Mouse (Mus musculus): ENCODE data around the gene Acoxl.

Acoxl gene

DNA sequence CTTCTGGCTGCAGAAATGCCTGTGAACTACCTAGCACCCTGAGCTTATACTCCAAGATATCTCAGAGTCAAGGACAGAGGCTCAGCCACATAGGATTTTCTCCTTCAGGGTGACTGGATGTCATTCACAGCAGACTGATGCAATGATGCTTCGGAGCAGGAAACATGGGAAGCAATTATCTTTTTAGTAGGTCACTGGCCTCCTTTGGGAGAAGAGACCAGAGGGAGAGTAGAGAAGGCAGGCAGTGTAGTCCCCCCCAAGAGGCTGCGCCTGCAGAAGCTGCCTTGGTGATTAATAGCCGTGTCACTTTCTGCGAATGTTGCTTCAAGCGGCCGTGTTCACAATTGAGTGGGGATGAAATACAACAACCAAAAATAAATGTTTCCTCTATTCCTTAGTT, 121.9 kb downstream of the Acoxl start:
- no peak for DNase-seq

DNA sequence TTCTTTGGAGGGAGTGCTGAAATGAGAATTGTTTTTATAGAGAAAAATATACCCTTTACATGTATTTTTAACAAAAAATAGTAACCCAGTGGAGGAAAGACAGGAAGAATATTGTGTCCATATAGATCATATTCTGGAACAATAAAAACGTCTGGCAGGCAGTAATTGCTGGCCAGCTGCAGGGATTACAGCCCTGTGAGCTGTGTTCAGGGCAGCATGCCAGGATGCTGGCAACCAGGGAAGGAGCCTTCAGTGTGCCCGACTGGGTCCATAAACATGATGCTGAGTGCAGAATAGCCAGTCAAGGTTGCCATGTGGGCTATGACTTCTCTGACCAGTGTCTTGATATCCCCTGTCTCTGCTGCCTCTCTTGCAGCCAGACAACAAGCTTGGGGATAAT, 122.5 kb downstream of the Acoxl start:
- no peak for DNase-seq

DNA sequence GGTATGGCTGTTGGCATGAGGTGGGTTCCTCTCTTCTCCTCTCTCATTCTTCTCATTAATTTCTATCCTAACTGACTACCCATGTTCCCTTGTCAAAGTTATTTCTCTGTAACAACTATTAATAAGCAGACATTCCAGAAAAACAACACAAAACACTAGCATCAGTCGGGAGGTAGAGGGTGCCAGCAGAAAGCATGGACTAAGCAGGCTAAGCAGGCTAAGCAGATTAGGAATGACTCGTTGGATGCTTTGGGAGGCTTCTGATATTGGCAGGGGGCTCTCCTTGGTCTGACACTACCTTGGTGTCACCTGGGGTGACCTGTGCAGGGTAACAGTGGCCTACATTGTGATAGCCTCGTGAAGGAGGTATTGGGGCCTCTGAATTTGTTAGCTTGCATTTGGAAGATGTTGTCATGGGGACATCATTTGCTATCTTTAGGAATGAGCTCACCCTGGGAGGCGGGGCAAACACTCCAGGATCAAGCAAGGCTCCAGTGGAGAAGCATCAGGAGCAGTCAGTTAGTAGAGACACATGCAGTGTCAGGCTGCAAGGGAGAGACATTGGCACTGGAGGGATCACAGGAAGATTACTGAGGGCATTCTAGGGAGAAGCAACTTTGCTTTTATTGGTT, 123.2 kb downstream of the Acoxl start:
- DNase-seq, result peak; percentile 23 to 34

DNA sequence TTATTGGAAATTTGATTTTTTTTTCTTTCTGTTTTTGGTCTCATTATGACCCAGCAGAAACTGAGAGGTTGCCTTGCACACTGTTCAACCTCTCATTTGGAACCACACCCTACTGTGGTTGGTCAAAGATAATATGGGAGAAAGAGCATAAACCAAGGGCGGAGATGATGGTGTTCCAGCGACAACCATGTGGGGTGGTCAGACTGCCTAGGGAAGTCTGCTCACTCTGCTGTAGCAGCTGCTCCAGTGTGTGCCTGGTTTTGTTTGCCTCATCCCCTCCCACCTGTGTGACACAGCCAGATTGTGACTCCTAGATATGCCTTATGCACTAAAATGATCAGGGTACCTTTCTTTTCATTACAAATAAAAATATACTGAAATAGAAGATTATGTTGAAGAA, 130.3 kb downstream of the Acoxl start:
- DNase-seq, result no peak

DNA sequence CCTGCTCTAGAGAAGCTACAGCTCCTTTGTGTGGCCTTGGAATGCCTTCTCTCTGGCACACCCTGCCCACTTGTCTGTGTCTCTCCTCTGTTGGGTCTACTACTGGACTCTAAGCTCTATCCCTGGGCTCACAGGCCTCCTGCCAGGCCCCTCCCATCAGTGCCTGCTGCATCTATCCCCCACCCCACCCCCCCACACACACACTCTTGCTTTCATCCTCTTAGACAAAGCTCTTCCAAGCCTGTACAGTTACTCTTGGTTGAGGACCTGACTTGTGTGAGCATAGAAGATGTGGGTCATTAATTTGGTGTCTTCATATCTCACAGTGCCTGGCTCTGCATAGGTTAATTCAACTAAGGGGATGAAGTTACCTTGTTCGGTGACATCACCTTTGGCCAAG, 137.6 kb downstream of the Acoxl start:
- no peak for DNase-seq

DNA sequence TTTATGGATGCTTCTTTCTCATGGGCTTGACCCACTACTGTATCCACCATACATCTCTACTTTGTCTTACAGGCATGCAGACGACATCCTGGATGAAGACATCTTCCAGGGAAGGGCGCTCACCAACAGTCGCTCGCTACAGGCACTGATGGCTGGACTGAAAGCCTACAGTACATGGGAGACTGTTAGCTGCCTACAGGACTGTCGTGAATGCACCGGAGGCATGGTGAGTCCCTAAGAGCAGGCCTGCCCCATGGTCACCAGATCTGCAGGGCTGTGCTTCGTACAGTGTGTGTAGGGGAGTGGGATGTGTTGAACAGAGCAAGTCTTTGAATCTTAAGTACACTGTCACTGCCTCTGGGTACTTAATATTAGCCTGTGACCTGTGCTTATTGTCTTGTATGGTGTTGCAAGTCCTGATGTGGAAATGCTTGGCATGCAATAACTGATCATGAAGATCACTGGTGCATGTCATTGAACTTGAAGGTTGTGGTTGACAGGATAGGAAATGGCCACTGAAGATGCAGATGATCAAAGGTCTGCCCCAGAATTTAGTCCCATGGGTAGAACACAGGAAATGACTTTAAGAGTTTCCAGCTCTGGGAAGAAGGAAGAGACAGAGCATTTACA, 140.0 kb downstream of the Acoxl start:
- DNase-seq, result no peak

DNA sequence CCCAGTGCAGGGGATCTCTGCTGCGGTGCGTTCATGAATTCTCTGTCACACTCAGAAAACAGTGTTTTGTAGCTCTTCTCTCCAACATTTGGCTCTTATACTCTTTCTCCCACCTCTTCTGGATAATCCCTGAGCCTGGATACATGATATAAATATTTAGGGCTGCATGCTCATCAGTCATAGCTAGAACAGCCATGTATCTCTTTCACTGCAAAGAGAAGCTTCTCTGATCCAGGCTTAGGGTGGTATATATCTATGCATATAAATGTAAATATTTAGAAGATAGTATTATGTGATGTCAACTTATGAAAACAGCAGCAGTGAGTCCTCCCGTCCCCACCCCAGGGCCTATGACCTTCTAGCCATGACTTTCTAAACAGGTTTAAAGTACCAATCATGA, 143.9 kb downstream of the Acoxl start:
- DNase-seq, result no peak

DNA sequence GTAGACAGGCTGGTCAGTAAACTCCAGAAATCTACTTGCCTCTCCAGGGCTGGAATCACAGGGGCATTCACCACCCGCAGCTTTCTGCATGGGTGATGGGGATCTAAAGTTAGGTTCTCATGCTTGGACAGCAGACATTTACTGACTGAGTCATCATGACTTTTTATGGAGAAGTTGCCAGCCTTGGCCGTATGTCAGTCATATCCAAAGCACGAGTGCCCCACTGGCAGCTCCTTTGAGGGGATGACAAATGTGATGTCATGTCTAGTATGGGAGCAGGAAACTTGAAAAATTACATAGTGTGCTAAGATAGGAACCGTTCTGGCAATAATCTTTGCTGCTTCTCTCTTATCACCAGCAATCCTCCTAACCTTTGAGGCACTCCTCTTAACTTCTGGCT, 144.6 kb downstream of the Acoxl start:
- DNase-seq, result no peak

DNA sequence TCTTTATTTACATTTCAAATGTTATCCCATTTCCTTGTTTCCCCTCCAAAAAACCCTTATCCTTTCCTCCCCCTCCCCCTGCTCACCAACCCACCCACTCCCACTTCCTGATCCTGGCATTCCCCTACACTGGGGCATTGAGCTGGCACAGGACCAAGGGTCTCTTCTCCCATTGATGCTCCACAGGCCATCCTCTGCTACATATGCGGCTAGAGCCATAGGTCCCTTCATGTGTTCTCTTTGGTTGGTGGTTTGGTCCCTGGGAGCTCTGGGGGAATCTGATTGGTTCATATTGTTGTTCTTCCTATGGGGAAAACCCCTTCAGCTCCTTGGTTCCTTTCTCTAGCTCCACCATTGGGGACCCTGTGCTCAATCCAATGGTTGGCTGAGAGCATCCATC, 145.3 kb downstream of the Acoxl start:
- DNase-seq, result no peak

DNA sequence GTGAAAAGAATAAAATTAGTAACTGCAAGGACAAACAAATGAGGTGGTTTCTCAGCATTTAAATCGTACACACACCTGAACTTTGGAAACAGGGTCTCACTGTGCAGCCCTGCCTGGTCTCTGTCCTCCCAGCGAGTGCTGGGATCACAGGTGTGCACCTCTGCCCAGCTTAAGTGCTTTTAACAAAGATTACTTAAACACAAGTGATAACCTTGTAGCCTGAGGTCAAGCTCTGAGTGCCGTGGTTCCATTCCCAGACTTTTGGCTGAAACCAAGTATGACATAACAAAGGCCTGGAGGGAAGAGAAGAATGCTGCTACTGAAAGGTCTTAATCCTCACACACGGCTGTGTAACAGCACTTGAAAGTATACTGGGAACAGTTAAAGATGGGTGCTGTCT, 149.0 kb downstream of the Acoxl start:
- no peak for DNase-seq

DNA sequence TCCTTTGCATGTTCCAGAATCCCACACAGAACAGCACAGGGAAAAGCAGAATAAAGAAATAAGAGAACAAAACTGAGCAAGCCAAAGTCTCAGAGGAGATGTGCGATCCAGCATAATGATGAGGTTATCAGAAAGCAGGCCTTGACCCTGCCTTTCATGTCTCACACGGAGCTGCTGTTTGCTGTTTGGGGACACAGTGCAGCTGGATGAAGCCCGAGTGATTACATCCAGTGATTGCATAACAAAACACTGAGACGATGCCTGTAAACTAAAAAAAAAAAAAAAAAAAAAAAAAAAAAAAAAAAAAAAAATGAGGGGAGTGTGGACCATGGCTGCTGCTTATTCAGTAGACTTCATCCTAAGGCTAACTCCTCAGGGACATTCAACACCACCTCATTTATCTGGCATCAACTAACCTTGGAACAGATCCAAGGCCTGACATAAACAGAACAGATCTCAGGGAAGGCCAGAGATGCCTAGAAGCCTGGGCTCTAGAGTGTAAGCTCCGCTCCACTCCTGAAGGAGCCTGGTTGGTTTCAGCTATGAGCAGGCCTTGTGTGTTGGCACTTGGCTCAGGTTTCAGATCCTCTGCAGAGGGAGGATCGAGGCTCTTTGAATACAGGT, 152.3 kb downstream of the Acoxl start:
- peak; percentile 47 to 75 for DNase-seq

DNA sequence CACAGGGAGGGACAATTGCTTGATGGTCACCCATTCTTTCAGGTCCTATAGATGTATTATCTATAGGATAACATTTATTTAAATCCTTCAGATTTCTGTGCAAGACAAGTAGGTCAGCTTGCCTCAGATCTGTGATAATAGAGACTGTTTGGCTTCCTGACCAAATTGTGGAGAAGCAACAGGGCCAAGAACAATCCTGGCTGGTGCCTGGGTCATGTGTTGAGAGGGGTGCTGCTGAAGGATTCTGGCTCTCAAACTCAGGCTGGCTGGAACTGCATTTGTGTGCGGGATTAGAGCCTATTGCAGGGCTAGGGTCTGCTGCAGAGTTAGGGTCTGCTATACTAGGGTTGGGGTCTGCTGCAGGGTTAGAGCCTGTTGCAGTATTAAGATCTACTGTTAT, 153.0 kb downstream of the Acoxl start:
- peak in 1 of 2 experiments; percentile 21 for DNase-seq

DNA sequence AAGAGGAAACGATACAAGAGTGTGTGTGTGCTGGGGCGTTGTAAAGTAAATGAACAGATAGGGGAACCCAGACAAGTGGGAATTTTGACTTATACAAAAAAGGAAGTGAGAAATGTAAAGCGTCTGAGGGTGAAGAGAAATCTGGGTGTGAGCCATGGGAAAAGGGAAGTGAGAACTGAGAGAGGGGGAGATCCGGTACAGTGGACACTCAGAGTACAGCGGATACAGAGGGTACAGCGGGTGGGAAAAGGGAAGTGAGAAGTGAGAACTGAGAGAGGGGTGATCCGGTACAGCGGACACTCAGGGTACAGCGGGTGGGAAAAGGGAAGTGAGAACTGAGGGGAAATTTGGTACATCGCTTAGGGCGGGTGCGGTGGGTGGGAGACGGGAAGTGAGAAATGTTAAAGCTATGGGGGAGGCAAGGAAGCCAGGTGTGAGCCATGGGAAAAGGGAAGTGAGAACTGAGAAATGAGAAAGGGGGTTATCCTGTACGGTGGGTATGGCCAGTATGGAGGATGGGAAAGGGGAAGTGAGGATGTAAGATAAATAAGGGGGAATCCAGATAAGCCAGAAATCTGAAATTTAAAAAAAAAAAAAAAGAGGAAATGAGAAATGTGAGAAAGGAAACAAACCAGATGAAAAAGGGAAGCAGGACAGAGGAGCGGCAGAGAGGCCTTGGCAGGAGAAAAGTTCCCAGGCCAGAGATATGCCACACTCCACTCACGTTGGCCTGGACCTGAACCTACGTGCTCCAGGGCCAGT, 170.2 kb downstream of the Acoxl start:
- no peak for DNase-seq

DNA sequence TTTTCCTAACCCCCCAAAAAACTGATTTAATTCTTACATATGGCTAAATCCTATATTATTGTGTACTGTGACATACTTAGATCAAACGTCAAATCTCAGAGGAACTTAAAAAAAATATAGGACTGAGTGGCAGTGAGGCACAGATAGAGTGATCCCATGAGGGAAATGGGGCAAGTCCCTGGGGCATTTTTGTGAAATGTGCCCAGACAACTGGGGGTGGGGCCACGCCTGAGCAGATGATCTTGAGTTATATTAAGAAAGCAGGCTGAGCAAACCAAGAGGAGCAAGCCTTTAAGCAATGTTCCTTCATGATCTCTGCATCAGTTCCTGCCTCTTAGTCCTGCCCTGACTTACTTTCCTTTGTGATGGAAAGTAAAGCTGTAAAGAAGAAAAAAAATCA, 175.9 kb downstream of the Acoxl start:
- DNase-seq, result no peak

DNA sequence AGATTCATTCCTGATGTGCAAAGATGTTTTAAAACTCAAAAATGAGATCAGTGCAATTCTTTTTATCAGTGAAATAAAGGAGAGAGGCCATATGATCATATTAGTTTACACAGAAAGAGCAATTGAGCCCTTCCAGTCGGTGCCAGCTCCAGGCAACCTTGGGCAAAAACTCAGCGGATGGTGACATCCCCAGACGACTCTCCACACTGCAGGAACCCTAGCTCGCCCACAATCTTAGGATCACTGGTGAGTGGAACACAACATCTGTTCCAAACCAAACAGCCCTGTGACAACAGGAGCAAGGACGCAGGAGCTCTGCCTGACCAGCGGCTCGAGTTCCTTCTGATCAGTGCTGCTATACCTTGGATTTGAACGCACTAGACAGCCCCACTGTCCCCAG, 176.9 kb downstream of the Acoxl start:
- no peak for DNase-seq

DNA sequence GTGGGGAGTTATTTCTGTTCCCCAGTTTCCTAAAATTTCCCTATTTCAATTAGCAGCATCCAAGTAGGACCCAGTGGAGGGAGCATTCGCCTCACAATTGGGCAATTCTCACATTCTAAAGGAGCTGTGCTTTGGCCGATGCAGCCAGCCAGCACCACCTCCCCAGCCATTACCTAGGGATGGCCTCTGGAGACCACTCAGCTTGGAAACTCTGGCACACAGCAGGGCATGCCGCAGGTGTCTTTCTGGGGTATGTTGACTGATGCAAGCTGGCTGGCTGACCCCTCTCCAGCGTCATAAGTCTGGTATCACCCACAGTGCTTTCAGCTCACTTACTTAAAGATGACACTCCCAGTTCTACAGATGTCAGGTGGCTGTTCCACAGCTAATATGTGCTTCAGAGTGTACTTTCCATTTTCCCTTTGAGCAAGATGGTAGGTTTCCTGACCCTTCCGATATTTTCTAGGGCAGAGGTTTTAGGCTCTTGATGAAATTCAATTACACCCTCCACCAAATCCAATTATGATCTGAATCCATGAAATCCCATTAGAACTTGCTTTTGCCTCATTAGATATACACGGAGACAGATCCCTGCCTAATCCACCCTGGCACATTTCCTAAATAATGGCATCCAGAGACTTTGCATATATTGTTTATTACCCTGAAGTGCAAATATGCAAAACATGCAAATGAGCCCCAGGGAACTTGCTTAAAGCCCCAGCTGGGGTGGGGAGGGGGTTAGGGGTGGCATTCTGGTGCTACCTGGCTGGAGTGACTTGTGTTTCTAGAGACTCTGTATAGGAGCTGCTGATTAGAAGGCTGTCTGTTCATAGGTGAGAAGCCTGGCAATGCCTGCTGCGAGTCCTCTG, 181.6 kb downstream of the Acoxl start:
- no peak for DNase-seq

DNA sequence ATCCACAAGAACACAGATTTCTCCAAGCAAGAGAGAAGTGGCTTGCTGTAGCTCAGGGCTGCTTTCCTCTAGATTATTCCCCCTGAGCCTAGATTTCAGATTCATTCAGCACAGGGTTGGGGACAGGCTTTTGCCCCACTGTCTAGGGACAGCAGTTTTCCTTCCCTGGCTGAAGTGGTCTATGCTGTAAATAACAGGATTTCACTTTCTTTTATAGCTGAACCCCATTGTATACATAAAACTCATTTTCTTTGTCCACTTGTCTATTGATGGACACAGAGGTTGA, 182.2 kb downstream of the Acoxl start:
- no peak for DNase-seq

DNA sequence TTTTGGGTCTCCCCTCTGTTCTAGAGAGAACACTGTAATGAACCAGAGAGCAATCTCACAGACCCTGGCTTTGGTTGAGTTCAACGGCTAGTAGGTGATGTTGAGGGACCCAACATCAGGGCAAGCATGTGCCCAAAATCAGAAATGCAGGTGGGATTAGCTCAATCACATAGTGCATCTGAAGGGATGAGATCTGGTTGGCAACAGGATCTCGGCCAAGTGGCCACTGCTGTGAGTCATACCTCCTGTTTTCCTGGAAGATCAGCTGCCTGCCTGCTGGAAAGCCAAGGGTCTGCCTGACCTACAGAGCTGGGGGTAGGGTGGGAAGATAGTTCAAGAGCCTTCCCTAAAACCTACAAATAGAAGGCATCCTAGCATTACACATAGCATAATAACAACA, 185.2 kb downstream of the Acoxl start:
- no peak for DNase-seq

DNA sequence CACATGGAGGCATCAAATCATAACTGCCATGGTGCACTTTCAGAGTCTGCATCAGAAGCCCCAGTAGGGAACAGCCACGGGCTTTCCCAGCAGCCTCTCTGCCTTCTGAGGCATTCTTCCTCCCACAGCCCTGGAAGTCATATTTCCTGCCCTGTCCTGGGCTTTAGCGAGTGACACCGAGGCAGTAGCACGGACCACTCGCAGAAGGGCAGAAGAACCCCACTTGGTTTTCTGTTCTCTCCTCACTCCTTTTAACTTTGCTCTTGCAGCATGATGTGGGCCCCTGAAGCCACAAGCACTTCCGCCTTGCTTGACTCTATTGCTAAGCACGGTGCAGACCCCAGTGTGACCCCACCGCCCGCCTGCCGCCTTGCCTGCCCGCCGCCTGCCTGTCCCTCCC, 189.0 kb downstream of the Acoxl start:
- DNase-seq, result no peak

DNA sequence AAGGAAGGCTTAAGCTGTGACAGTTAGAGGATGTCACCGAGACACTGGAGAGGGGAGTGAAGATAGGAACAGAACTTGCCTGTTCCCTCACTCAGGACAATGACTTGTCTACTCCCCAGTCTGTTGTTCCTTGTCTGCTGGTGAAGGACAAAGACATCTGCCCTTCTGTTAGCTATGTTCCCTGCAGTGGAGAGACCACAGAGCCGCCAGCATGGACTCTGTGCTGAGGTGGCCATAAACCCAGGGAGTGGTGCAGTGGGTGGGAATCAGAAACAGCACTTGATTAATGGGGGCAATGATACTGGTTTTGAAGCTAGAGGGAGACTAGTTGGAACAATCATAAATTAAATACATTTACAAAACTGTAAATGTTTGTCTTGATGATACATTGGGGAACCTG, 191.3 kb downstream of the Acoxl start:
- no peak for DNase-seq

DNA sequence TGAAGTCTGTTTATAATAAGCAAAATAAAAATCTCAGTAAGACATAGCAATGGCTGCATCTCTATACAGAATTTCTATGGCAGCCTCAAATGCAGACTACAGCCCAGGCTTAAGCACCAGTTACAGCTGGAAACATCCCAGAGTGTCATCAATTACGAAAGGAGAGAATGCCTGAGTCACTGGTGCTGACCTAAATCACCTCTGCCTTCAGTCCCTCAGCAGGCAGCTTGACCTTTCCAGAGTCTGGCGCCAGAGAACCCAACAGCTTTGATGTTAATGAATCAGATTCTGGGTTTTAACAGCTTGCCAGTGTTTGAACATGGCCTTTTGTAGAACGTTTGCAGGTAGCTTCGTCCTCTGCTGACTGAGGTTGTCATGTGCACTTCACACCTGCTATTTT, 193.4 kb downstream of the Acoxl start:
- no peak for DNase-seq

DNA sequence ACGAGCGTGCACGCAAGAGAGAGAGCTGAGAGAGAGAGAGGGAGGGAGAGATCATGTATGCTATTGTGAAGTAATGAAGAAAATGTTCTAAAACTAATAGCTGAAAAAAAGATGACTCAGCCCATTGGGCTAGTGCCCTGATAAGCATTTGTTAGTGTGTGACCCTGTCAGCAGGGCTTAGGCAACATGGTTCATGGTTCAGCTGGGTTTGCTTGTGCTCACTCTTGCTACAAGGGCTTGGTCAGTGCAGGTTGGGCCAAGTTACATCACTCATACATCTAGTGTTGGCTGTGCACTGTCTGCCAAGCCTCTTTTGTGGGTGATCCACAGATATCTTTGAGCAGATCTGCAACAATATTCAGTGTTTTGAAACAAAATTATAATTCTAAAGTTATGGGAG, 194.8 kb downstream of the Acoxl start:
- peak in 1 of 2 experiments; percentile 12 for DNase-seq

DNA sequence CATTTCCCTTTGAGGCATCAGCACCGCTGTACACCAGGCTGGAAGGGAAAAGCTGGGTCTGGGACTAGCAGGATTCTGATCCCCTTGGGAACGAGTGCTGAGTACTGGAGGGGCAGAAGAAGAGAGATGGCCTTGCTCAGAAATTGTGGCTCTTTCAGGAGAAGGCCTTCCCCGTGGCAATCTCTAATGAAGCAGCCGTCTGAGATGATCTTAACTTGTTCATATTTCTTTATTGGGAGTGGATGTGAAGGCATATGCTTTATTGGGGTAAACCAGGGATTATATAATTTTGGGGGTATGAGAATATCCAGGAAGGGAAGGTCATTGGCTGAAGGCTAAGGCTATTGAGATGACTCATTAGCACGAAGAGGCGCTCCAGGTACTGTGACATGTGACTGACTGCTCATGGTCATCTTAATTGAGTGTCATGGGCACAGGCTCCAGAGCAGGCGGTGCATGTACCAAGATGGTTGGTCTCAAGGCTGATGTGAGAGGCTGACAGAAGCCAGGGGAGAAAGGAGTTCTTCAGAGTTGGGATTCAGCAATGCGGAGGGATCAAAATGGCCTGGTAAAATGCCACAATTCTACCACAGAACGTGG, 195.5 kb downstream of the Acoxl start:
- no peak for DNase-seq
